Mouse (Mus musculus): ENCODE results near the gene Miga2. TPM values are rescaled to one million over a fixed set of nuclear protein-coding genes. Genes with fewer than 3 reads are reported as not detected.

Gene Miga2
- polyA plus RNA-seq, 1 experiment from 2014 or later = 22.9 TPM

DNA sequence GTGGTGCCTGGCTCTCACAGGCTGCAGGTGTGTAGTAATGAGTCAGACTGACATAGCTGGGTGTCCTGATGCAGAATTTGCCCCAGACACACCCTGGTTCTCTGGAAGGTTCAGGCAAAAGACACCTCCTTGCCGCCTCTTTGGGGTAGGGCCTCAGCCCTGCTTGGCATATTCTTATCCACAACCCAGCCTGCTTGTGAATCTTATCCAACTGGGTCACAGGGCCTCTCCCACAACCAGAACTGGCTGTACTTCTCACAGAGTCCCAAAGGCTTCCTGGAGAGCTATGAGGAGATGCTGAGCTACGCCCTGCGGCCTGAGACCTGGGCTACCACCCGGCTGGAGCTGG is 17.3 kb downstream of the Miga2 start:
- no peaks in the 10 kb centered on the region for H3K4me1 ChIP-seq (ENCODE audit: control insufficient read depth, insufficient read depth, low read length)
- no peak overlapping the region for H3K4me3 ChIP-seq (ENCODE audit: low read depth, low read length)
- H3K9me3 ChIP-seq (replicated peaks; ENCODE audit: control insufficient read depth, low read length) = no peaks in the 10 kb centered on the region
- no peak overlapping the region for H3K27ac ChIP-seq (ENCODE audit: low read depth, low read length)
- no peak overlapping the region for H3K9ac ChIP-seq (ENCODE audit: low read depth, low read length)
- no peaks in the 10 kb centered on the region for H3K27me3 ChIP-seq (ENCODE audit: control insufficient read depth, insufficient read depth, low read length)
- H3K36me3 ChIP-seq (ENCODE audit: control insufficient read depth, insufficient read depth, low read length) = peaks cover 37% of the 10 kb centered on the region
- whole genome bisulfite sequencing (ENCODE audit: insufficient replicate concordance) = 89% methylated on average over 4 of the region's 4 CpGs
- H3K4me2 ChIP-seq = no peak overlapping the region
- 0 out of 2 replicates have a peak, but pooled peaks have one; percentile 11 for ATAC-seq (replicated peaks; ENCODE audit: insufficient number of reproducible peaks, low FRiP score, low TSS enrichment)

DNA sequence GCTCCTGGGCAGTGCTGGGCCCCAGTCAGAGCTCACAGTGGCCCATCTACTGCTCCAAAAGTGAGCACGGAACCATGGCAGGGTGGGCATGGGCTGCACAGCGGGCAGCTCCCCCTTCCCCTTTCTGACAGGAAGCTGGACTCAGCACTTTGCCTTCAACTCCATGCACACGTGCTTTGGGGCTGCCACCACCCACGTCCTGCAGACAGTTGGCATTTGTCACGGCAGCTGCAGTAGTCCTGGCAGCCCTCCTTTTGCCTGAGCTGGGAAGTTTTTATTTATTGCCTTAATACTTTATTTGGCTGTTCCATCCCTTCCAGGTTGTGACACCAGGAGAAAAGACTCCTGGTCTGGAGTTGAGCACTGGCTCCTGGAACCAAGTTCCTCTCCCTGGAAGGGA is 20.8 kb downstream of the Miga2 start:
- H3K9me3 ChIP-seq (replicated peaks; ENCODE audit: control insufficient read depth, low read length) = no peaks in the 10 kb centered on the region
- H3K4me3 ChIP-seq (ENCODE audit: low read depth, low read length) = no peak overlapping the region
- H3K4me1 ChIP-seq (ENCODE audit: control insufficient read depth, insufficient read depth, low read length) = no peaks in the 10 kb centered on the region
- WGBS (ENCODE audit: insufficient replicate concordance) = 82% methylated on average over 5 of the region's 5 CpGs
- H3K4me2 ChIP-seq = no peak overlapping the region
- H3K36me3 ChIP-seq (ENCODE audit: control insufficient read depth, insufficient read depth, low read length) = peaks cover 20% of the 10 kb centered on the region
- no peak for ATAC-seq (replicated peaks; ENCODE audit: insufficient number of reproducible peaks, low FRiP score, low TSS enrichment)
- H3K27me3 ChIP-seq (ENCODE audit: control insufficient read depth, insufficient read depth, low read length) = no peaks in the 10 kb centered on the region
- H3K9ac ChIP-seq (ENCODE audit: low read depth, low read length) = no peak overlapping the region
- H3K27ac ChIP-seq (ENCODE audit: low read depth, low read length) = peak overlapping the region; percentile 19; the same call in 1 of the 2 replicates

DNA sequence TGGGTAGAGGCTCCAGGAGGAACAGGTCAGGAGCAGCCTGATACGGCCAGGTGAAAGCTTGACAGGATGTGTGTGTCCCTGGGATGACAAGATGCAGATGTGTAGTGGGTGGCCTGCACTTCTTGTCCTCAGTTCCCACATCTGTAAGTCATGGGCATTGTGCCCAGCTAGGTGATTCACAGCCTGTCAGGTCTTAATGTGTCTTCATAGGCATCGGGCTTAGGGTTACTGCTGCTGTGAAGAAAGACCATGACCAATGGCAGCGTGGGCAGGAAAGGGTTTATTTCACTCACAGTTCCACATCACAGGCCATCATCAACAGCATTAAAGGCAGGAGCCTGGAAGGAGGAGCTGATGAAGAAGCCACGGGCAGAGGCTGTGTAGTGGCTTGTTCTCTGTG is 21.6 kb downstream of the Miga2 start:
- ATAC-seq (replicated peaks; ENCODE audit: insufficient number of reproducible peaks, low FRiP score, low TSS enrichment) = no peak
- no peak overlapping the region for H3K4me3 ChIP-seq (ENCODE audit: low read depth, low read length)
- H3K9me3 ChIP-seq (replicated peaks; ENCODE audit: control insufficient read depth, low read length) = no peaks in the 10 kb centered on the region
- no peak overlapping the region for H3K4me2 ChIP-seq
- H3K27me3 ChIP-seq (ENCODE audit: control insufficient read depth, insufficient read depth, low read length) = no peaks in the 10 kb centered on the region
- no peak overlapping the region for H3K9ac ChIP-seq (ENCODE audit: low read depth, low read length)
- H3K36me3 ChIP-seq (ENCODE audit: control insufficient read depth, insufficient read depth, low read length) = peaks cover 17% of the 10 kb centered on the region
- H3K4me1 ChIP-seq (ENCODE audit: control insufficient read depth, insufficient read depth, low read length) = no peaks in the 10 kb centered on the region
- WGBS (ENCODE audit: insufficient replicate concordance) = 84% methylated on average over 4 of the region's 4 CpGs
- no peak overlapping the region for H3K27ac ChIP-seq (ENCODE audit: low read depth, low read length)

DNA sequence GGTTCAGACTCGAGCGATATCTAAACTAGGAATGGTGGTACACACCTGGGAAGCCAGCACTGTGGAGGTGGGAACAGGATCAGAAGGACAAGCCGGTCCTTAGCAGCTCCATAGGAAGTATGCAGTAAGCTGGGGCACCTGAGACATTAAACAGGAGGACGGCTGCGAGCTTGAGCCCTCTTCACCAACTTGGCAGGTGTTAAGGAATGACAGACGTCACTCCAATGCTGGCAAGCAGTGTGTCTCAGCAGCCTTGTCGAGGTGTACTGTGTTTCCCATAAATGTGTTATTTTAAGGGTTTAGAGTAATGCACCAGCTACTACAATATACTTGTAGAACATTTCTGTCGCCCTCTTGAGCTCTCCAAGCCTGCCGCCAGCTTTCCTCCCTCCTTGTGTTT is 22.9 kb downstream of the Miga2 start:
- H3K4me3 ChIP-seq (ENCODE audit: low read depth, low read length) = no peak overlapping the region
- H3K4me2 ChIP-seq = no peak overlapping the region
- H3K27ac ChIP-seq (ENCODE audit: low read depth, low read length) = no peak overlapping the region
- H3K36me3 ChIP-seq (ENCODE audit: control insufficient read depth, insufficient read depth, low read length) = peaks cover 7% of the 10 kb centered on the region
- H3K9ac ChIP-seq (ENCODE audit: low read depth, low read length) = no peak overlapping the region
- no peaks in the 10 kb centered on the region for H3K4me1 ChIP-seq (ENCODE audit: control insufficient read depth, insufficient read depth, low read length)
- H3K27me3 ChIP-seq (ENCODE audit: control insufficient read depth, insufficient read depth, low read length) = no peaks in the 10 kb centered on the region
- ATAC-seq (replicated peaks; ENCODE audit: insufficient number of reproducible peaks, low FRiP score, low TSS enrichment) = no peak
- no peaks in the 10 kb centered on the region for H3K9me3 ChIP-seq (replicated peaks; ENCODE audit: control insufficient read depth, low read length)
- WGBS (ENCODE audit: insufficient replicate concordance) = 81% methylated on average over 9 of the region's 9 CpGs

DNA sequence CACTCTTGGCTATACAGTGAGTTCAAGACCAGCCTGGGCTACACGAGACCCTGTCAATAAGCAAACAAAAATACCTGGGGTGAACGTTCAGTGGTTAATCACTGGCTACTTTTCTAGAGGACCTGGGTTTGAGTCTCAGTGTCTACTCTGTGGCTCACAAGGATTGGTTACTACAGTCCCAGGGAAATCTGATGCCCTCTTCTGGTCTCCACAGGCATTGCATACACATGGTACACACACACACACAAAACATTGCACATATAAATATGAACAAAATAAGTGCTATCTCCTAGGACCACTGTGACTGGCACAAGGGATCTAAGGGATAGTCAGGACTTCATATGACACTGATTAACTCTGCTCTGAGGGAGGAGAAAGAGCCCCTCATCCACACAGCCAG is 25.0 kb downstream of the Miga2 start:
- no peak overlapping the region for H3K27ac ChIP-seq (ENCODE audit: low read depth, low read length)
- H3K4me3 ChIP-seq (ENCODE audit: low read depth, low read length) = no peak overlapping the region
- no peak overlapping the region for H3K9ac ChIP-seq (ENCODE audit: low read depth, low read length)
- WGBS (ENCODE audit: insufficient replicate concordance) = 89% methylated on average over 2 of the region's 2 CpGs
- H3K27me3 ChIP-seq (ENCODE audit: control insufficient read depth, insufficient read depth, low read length) = no peaks in the 10 kb centered on the region
- no peaks in the 10 kb centered on the region for H3K9me3 ChIP-seq (replicated peaks; ENCODE audit: control insufficient read depth, low read length)
- 0 out of 2 replicates have a peak, but pooled peaks cover 1% of the 10 kb centered on the region for H3K36me3 ChIP-seq (ENCODE audit: control insufficient read depth, insufficient read depth, low read length)
- no peak overlapping the region for H3K4me2 ChIP-seq
- ATAC-seq (replicated peaks; ENCODE audit: insufficient number of reproducible peaks, low FRiP score, low TSS enrichment) = no peak
- H3K4me1 ChIP-seq (ENCODE audit: control insufficient read depth, insufficient read depth, low read length) = peaks cover 10% of the 10 kb centered on the region

DNA sequence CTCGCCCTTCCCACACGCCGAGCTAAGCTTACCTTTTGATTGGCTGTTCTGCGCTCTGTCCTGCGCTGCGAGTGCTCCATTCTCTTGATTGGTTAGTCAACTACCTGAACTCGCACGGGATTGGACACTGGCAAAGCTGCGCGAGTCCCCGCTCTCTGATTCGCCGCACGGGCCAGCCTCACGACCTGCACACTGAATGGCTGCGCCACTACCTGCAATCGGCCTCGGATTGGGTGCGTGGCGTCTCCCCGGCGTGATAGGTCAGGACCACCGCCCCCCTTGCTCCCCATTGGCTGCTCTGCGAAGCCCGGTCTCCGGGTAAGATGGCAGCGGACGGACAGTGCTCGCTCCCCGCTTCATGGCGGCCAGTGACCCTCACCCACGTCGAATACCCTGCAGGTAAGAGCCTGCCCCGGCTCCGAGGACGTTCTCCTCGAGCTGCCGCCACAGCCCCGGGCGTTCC is 28.1 kb downstream of the Miga2 start, which contains the start of gene Dolpp1:
Gene Dolpp1, plus strand, starts transcription at position 141 of the 463 bp plus-strand sequence.
- H3K4me1 ChIP-seq (ENCODE audit: control insufficient read depth, insufficient read depth, low read length) = peaks cover 13% of the 10 kb centered on the region
- H3K9me3 ChIP-seq (replicated peaks; ENCODE audit: control insufficient read depth, low read length) = no peaks in the 10 kb centered on the region
- WGBS (ENCODE audit: insufficient replicate concordance) = under 1% methylated on average over 40 of the region's 40 CpGs

DNA sequence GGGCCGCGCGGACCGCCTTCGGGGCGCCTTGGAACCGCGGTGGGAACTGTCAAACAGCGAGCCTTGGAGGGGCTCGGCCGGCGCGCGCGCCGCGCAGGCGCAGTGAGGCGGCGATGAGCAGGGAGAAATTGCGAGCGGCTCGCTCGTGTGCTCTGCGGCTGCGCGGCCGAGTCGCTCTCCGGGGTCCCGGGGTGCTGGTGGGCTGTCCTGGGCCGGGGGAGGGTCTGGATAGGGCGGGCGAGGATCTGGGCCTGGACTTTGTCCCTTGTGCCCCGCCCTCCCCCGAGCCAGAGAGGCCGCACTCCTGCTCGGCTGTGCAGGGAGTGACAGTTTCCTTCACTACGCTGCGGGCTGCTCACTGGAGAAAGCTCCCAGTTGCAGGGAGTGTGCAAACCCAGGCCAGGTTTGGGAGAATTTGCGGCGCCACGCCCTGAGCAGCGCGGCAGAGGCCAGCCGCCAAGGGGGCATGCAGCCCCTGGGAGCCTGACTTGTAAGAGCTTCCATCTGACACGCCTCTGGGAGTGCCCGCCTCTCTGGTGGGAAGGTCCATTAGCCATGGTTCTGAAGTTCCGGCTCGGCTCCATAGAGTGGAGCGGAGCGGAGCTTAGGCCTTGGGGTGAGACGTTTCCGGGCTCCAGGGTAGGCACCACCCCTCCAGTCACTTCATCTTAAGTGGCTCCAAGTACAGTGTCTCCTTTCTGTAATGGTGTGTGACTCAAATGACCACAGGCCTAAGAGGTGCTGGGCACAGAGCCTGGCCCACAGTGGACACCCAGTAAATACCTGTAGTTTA is 28.7 kb downstream of the Miga2 start:
- peak; percentile 71 for ATAC-seq (replicated peaks; ENCODE audit: insufficient number of reproducible peaks, low FRiP score, low TSS enrichment)
- H3K9ac ChIP-seq (ENCODE audit: low read depth, low read length) = peak overlapping the region; percentile 77
- peaks cover 13% of the 10 kb centered on the region for H3K4me1 ChIP-seq (ENCODE audit: control insufficient read depth, insufficient read depth, low read length)
- peak overlapping the region; percentile 82 for H3K4me3 ChIP-seq (ENCODE audit: low read depth, low read length)
- H3K4me2 ChIP-seq = peak overlapping the region; percentile 97
- under 1% methylated on average over 35 of the region's 54 CpGs for WGBS (ENCODE audit: insufficient replicate concordance)
- H3K27ac ChIP-seq (ENCODE audit: low read depth, low read length) = peak overlapping the region; percentile 80
- no peaks in the 10 kb centered on the region for H3K9me3 ChIP-seq (replicated peaks; ENCODE audit: control insufficient read depth, low read length)
- H3K27me3 ChIP-seq (ENCODE audit: control insufficient read depth, insufficient read depth, low read length) = no peaks in the 10 kb centered on the region
- H3K36me3 ChIP-seq (ENCODE audit: control insufficient read depth, insufficient read depth, low read length) = peaks cover 4% of the 10 kb centered on the region

More for the DNA sequence above, 28.1 kb downstream of the Miga2 start, which contains the start of gene Dolpp1:
- H3K4me2 ChIP-seq = peak within 1 kb of the TSS; percentile 97
- peak; percentile 98 for ATAC-seq (replicated peaks; ENCODE audit: insufficient number of reproducible peaks, low FRiP score, low TSS enrichment)
- peak within 1 kb of the TSS; percentile 77 for H3K9ac ChIP-seq (ENCODE audit: low read depth, low read length)
- peak within 1 kb of the TSS; percentile 80 for H3K27ac ChIP-seq (ENCODE audit: low read depth, low read length)
- no peaks in the 10 kb centered on the region for H3K36me3 ChIP-seq (ENCODE audit: control insufficient read depth, insufficient read depth, low read length)
- H3K4me3 ChIP-seq (ENCODE audit: low read depth, low read length) = peak within 1 kb of the TSS; percentile 82
- H3K27me3 ChIP-seq (ENCODE audit: control insufficient read depth, insufficient read depth, low read length) = no peaks in the 10 kb centered on the region

DNA sequence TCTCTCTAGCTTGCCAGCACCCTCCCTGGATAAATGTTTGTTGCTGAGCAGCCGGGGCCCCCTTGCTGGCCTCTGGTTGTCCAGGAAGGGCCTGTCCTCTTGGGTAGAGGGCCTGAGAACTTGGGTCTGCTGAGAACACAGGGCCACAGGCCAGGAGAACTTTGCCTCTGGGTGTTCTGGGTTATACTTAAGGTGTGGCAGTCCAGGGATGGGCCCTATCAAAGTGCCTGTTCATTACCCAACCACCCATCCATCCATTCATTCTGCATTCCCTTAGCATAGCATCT is 29.3 kb downstream of the Miga2 start:
- H3K9ac ChIP-seq (ENCODE audit: low read depth, low read length) = peak overlapping the region; percentile 77
- H3K36me3 ChIP-seq (ENCODE audit: control insufficient read depth, insufficient read depth, low read length) = peaks cover 7% of the 10 kb centered on the region
- H3K9me3 ChIP-seq (replicated peaks; ENCODE audit: control insufficient read depth, low read length) = no peaks in the 10 kb centered on the region
- H3K4me2 ChIP-seq = peak overlapping the region; percentile 97
- H3K27ac ChIP-seq (ENCODE audit: low read depth, low read length) = peak overlapping the region; percentile 80
- peaks cover 13% of the 10 kb centered on the region for H3K4me1 ChIP-seq (ENCODE audit: control insufficient read depth, insufficient read depth, low read length)
- no peaks in the 10 kb centered on the region for H3K27me3 ChIP-seq (ENCODE audit: control insufficient read depth, insufficient read depth, low read length)
- no peak for ATAC-seq (replicated peaks; ENCODE audit: insufficient number of reproducible peaks, low FRiP score, low TSS enrichment)
- H3K4me3 ChIP-seq (ENCODE audit: low read depth, low read length) = peak overlapping the region; percentile 82
- 71% methylated on average over 1 of the region's 1 CpGs for WGBS (ENCODE audit: insufficient replicate concordance)

DNA sequence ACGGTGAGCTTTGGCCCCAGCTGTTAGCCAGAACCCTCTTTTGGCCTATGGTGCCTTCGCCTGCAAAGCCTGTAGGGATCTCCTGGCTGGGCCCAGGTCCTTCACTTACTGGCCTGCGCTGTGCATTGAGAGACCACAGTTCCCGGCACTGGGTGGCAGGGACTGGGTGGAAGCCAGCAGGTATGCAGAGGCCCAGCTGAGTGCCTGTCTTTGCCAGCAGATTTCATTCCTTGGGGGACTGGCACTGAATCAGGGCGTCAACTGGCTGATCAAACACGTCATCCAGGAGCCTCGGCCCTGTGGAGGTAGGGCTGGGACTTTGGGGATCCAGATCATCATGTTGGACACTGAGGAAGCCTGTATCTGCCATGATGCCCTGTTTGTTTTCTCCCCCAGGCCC is 31.7 kb downstream of the Miga2 start:
- ATAC-seq (replicated peaks; ENCODE audit: insufficient number of reproducible peaks, low FRiP score, low TSS enrichment) = no peak
- Histone ChIP-seq H3K27ac (ENCODE audit: low read depth, low read length) (no peak overlapping the region), H3K4me3 (ENCODE audit: low read depth, low read length) (no peak overlapping the region), H3K36me3 (ENCODE audit: control insufficient read depth, insufficient read depth, low read length) (peaks cover 13% of the 10 kb centered on the region), H3K27me3 (ENCODE audit: control insufficient read depth, insufficient read depth, low read length) (no peaks in the 10 kb centered on the region), H3K9ac (ENCODE audit: low read depth, low read length) (no peak overlapping the region), H3K4me2 (no peak overlapping the region), H3K4me1 (ENCODE audit: control insufficient read depth, insufficient read depth, low read length) (peaks cover 13% of the 10 kb centered on the region), H3K9me3 (replicated peaks; ENCODE audit: control insufficient read depth, low read length) (no peaks in the 10 kb centered on the region)
- WGBS (ENCODE audit: insufficient replicate concordance) = 90% methylated on average over 7 of the region's 7 CpGs
